Mouse (Mus musculus) lung, adult 2 months (tissue): Measurements from ENCODE around the gene Usp16.

ENCODE experiments used
- CTCF ChIP-seq: fragments of 200-500 bp; IDR thresholded peaks from 2 replicates; pipeline ENCODE4 v1.5.1; 2011; ENCODE audit warnings: mild to moderate bottlenecking, low read length, control low read depth; ENCODE audit not compliant: insufficient read depth
- POLR2A ChIP-seq: fragments of 200-500 bp; IDR thresholded peaks from 2 replicates; pipeline ENCODE4 v1.6.1; 2011; ENCODE audit warnings: low read depth, mild to moderate bottlenecking, control low read depth, low read length, borderline replicate concordance; ENCODE audit errors: extremely low read depth

GRCm38 (mm10) chr16:87488605-87489004 is 34.1 kb downstream of the Usp16 start:
- TF ChIP-seq CTCF (no peak), POLR2A (no peak)
